ENCODE assay signal across 36 mouse cellular contexts in genomic region chr17:47710036-47710435, GRCm38 (mm10). TPM values are rescaled to one million over a fixed set of nuclear protein-coding genes. Genes with fewer than 3 reads are reported as not detected.
DNase-seq lines count a peak whose midpoint lies in the region; ATAC-seq and TF ChIP-seq lines count a peak whose summit lies in the region.
"Had no signal": no experiment of that assay in that cellular context is flagged by ENCODE, and none has a peak within 500 bp of the region (broad histone marks: within the 10 kb centered on the region; RNA-seq: fewer than 3 reads in every experiment).

No protein-coding gene starts in this region.

- ATAC-seq in stomach, postnatal 0 days (ENCODE audit: low FRiP score, low TSS enrichment): no peak
- ATAC-seq: CD4-positive, CD25-positive, alpha-beta regulatory T cell, adult 4 months; forebrain, embryonic 15.5 days; hindbrain, postnatal 0 days; inflammation-experienced regulatory T-cells, adult 6 months had no signal

- no peak overlapping the region for H3K4me2 ChIP-seq in stomach, postnatal 0 days (replicated peaks; ENCODE audit: low read depth)
- H3K4me2 ChIP-seq: embryonic facial prominence, embryonic 13.5 days; forebrain, embryonic 12.5 days; forebrain, embryonic 15.5 days; heart, embryonic 13.5 days; hindbrain, embryonic 14.5 days had no signal

- H3K27ac ChIP-seq in ES-Bruce4 (ENCODE audit: insufficient read depth, low read length) (peak overlapping the region; percentile 71), ES-E14 (ENCODE audit: insufficient read depth, low read depth, low read length, poor library complexity, severe bottlenecking) (peak overlapping the region; percentile 79)
- no peak overlapping the region for H3K27ac ChIP-seq in stomach, postnatal 0 days (replicated peaks)
- H3K27ac ChIP-seq: embryonic facial prominence, embryonic 10.5 days; embryonic facial prominence, embryonic 13.5 days; forebrain, embryonic 12.5 days; forebrain, embryonic 15.5 days; heart, adult 2 months; heart, embryonic 10.5 days; heart, embryonic 13.5 days; hindbrain, embryonic 14.5 days; hindbrain, postnatal 0 days had no signal

- H3K36me3 ChIP-seq in ES-Bruce4 (ENCODE audit: control insufficient read depth, insufficient read depth, low read length, poor library complexity, severe bottlenecking): no peaks in the 10 kb centered on the region
- H3K36me3 ChIP-seq in ES-E14 (ENCODE audit: control insufficient read depth, insufficient read depth, low read length, poor library complexity, severe bottlenecking): no peaks in the 10 kb centered on the region; the same call in 1 of the 2 replicates
- no peaks in the 10 kb centered on the region for H3K36me3 ChIP-seq in stomach, postnatal 0 days (ENCODE audit: control insufficient read depth, insufficient read depth, low read length)
- H3K36me3 ChIP-seq: embryonic facial prominence, embryonic 13.5 days; forebrain, embryonic 12.5 days; forebrain, embryonic 15.5 days; heart, embryonic 10.5 days; heart, embryonic 13.5 days had no signal

- no peak for TF ChIP-seq CTCF in ES-Bruce4 (IDR thresholded peaks at IDR 0.05; ENCODE audit: low read depth, low read length)
- no peak for TF ChIP-seq CTCF in stomach, postnatal 0 days (IDR thresholded peaks at IDR 0.05; ENCODE audit: low read depth)

- no peaks in the 10 kb centered on the region for H3K27me3 ChIP-seq in ES-Bruce4 (ENCODE audit: control insufficient read depth, insufficient read depth, low read length, poor library complexity, severe bottlenecking)
- H3K27me3 ChIP-seq in stomach, postnatal 0 days (ENCODE audit: control insufficient read depth, insufficient read depth, low read length): no peaks in the 10 kb centered on the region
- H3K27me3 ChIP-seq: embryonic facial prominence, embryonic 13.5 days; forebrain, embryonic 12.5 days; forebrain, embryonic 15.5 days had no signal

- TF ChIP-seq POLR2A in ES-Bruce4 (IDR thresholded peaks at IDR 0.05; ENCODE audit: insufficient read depth, low read length): no peak

- H3K4me3 ChIP-seq in ES-Bruce4 (ENCODE audit: low read depth, low read length) (no peak overlapping the region), ES-E14 (ENCODE audit: insufficient read depth in 1 of 2, low read depth in 1 of 2, low read length in 2 of 2, poor library complexity in 1 of 2, severe bottlenecking in 1 of 2) (peak overlapping the region; percentile 13 to 16; a peak in 1 of 4 replicates)
- no peak overlapping the region for H3K4me3 ChIP-seq in stomach, postnatal 0 days (ENCODE audit: low read depth, low read length)
- H3K4me3 ChIP-seq: embryonic facial prominence, embryonic 10.5 days; embryonic facial prominence, embryonic 13.5 days; erythroblast, embryonic 14.5 days; forebrain, embryonic 12.5 days; forebrain, embryonic 15.5 days; heart, adult 2 months; heart, embryonic 10.5 days; heart, embryonic 13.5 days had no signal

- DNase-seq in ES-E14 (ENCODE audit: low read depth, low spot score) (no peak), R1 (ENCODE audit: low read depth, low spot score) (peak; percentile 75), MN1 (ENCODE audit: low spot score) (no peak)
- DNase-seq in stomach, postnatal 0 days (ENCODE audit: low spot score): peak; percentile 46
- DNase-seq in natural killer cell, adult 2 months (ENCODE audit: low spot score in 2 of 2): no peak
- no peak for DNase-seq in cerebellum, postnatal 36 days
- DNase-seq: adrenal gland, adult 2 months; adrenal gland, postnatal 14 days; cerebellum, adult 11 months; cerebellum, adult 2 months; cerebellum, adult 9-11 months; cerebellum, postnatal 25 days; embryo, embryonic 11 days; gastrocnemius, postnatal 10 days; gastrocnemius, postnatal 36 days; heart, adult 2 months; heart, postnatal 14 days; heart, postnatal 4 days; kidney, adult 11 months had no signal

- H3K9me3 ChIP-seq in ES-Bruce4 (replicated peaks; ENCODE audit: control insufficient read depth, insufficient read depth, low read length, poor library complexity, severe bottlenecking) (no peaks in the 10 kb centered on the region), ES-E14 (ENCODE audit: control insufficient read depth, insufficient read depth, low read depth, low read length) (no peaks in the 10 kb centered on the region)
- no peaks in the 10 kb centered on the region for H3K9me3 ChIP-seq in stomach, postnatal 0 days (ENCODE audit: control insufficient read depth, low read length)
- H3K9me3 ChIP-seq: embryonic facial prominence, embryonic 10.5 days; embryonic facial prominence, embryonic 13.5 days; forebrain, embryonic 12.5 days; forebrain, embryonic 15.5 days; heart, embryonic 10.5 days; heart, embryonic 13.5 days had no signal

- H3K9ac ChIP-seq in ES-Bruce4 (ENCODE audit: low read depth, poor library complexity, severe bottlenecking) (0 out of 2 replicates have a peak overlapping the region, but pooled peaks have one; percentile 5), ES-E14 (ENCODE audit: insufficient read depth, low read depth, low read length, poor library complexity, severe bottlenecking) (no peak overlapping the region; the same call in 1 of the 2 replicates)
- no peak overlapping the region for H3K9ac ChIP-seq in stomach, postnatal 0 days (ENCODE audit: low read length)
- H3K9ac ChIP-seq: embryonic facial prominence, embryonic 13.5 days; forebrain, embryonic 12.5 days; forebrain, embryonic 15.5 days; heart, embryonic 13.5 days; hindbrain, embryonic 14.5 days had no signal

- TF ChIP-seq EP300 in ES-Bruce4 (IDR thresholded peaks at IDR 0.05; ENCODE audit: insufficient read depth, low read depth, low read length): peak; percentile 87
- no peak for TF ChIP-seq EP300 in stomach, postnatal 0 days (optimal IDR thresholded peaks at IDR 0.05)

- in situ Hi-C loops in ES-E14 (cut with MboI; ENCODE audit: low sequenced_read_pairs in 2 of 2, unreplicated experiment in 2 of 2): no loop called here

- WGBS in stomach, postnatal 0 days: 58% methylated on average over 3 of the region's 3 CpGs

- H3K4me1 ChIP-seq in ES-Bruce4 (ENCODE audit: control insufficient read depth, insufficient read depth, low read length) (peaks cover 24% of the 10 kb centered on the region), ES-E14 (ENCODE audit: control insufficient read depth in 2 of 2, insufficient read depth in 2 of 2, low read length in 2 of 2, poor library complexity in 1 of 2) (peaks cover 16 to 52% of the 10 kb centered on the region in 2 experiments)
- H3K4me1 ChIP-seq in stomach, postnatal 0 days (replicated peaks; ENCODE audit: control insufficient read depth, insufficient read depth): no peaks in the 10 kb centered on the region
- H3K4me1 ChIP-seq: embryonic facial prominence, embryonic 13.5 days; forebrain, embryonic 12.5 days; forebrain, embryonic 15.5 days had no signal

TF ChIP-seq in ES-E14, 5 proteins besides CTCF, POLR2A, EP300 and RAD21:
- TF ChIP-seq MAFK (IDR thresholded peaks at IDR 0.05; ENCODE audit: insufficient read depth, low read depth, low read length) (no peak), ZNF384 (IDR thresholded peaks at IDR 0.05; ENCODE audit: low read depth, low read length) (no peak), HCFC1 (IDR thresholded peaks at IDR 0.05; ENCODE audit: borderline replicate concordance, insufficient read depth, low read length) (no peak), ZC3H11A (IDR thresholded peaks at IDR 0.05; ENCODE audit: borderline replicate concordance, low read depth, low read length) (no peak), CHD2 (IDR thresholded peaks at IDR 0.05; ENCODE audit: low read depth, low read length) (no peak)

RNA-seq across cellular contexts. Expression of gene Prickle4, which starts 15.5 kb away (rescaled TPM):
- 2.0 and 2.2 TPM in 2 replicates for polyA plus RNA-seq in ES-Bruce4 (2011; ENCODE audit: insufficient read depth, insufficient read length, low read depth, missing spikeins)
- 0.71 and 1.7 TPM in 2 replicates for total RNA-seq in ES-E14 (2012; rRNA removed)
- polyA plus RNA-seq in stomach, postnatal 0 days (2015; fragmentation: Nextera tagmentation; extraction: Ambion mirVana): 0.19 and 0.51 TPM in 2 replicates
- polyA plus RNA-seq: CD4-positive, CD25-positive, alpha-beta regulatory T cell, adult 4 months; embryonic facial prominence, embryonic 10.5 days; heart, embryonic 10.5 days; inflammation-experienced regulatory T-cells, adult 6 months had no signal

RNA-seq across cellular contexts. Expression of gene Gm21981, which starts 15.8 kb away (rescaled TPM):
- polyA plus RNA-seq in ES-Bruce4 (2011; ENCODE audit: insufficient read depth, insufficient read length, low read depth, missing spikeins): 0.24 and 1.0 TPM in 2 replicates
- 0.36 and 0.37 TPM in 2 replicates for total RNA-seq in ES-E14 (2012; rRNA removed)
- 0.16 TPM in 1 of 2 replicates, not detected in the other for polyA plus RNA-seq in stomach, postnatal 0 days (2015; fragmentation: Nextera tagmentation; extraction: Ambion mirVana)
- total RNA-seq: granulocyte monocyte progenitor cell, adult 5-6 weeks had no signal
- polyA plus RNA-seq: CD4-positive, CD25-positive, alpha-beta regulatory T cell, adult 4 months; erythroblast, embryonic 14.5 days; inflammation-experienced regulatory T-cells, adult 6 months had no signal

RNA-seq across cellular contexts. Expression of gene Pgc, which starts 16.6 kb away (rescaled TPM):
- polyA plus RNA-seq in ES-Bruce4 (2011; ENCODE audit: insufficient read depth, insufficient read length, low read depth, missing spikeins): 4.9 and 5.0 TPM in 2 replicates
- total RNA-seq in ES-E14 (2012; rRNA removed): 1.7 and 3.7 TPM in 2 replicates
- 1,647 and 1,784 TPM in 2 replicates for polyA plus RNA-seq in stomach, postnatal 0 days (2015; fragmentation: Nextera tagmentation; extraction: Ambion mirVana)
- total RNA-seq: adrenal gland, adult 2 months; adrenal gland, postnatal 14 days; adrenal gland, postnatal 4 days; gastrocnemius, postnatal 10 days; gastrocnemius, postnatal 36 days; granulocyte monocyte progenitor cell, adult 5-6 weeks; heart, adult 2 months; heart, postnatal 14 days; heart, postnatal 4 days had no signal
- polyA plus RNA-seq: C2C12; CD4-positive, CD25-positive, alpha-beta regulatory T cell, adult 4 months; cortical plate, adult 2 months; embryonic facial prominence, embryonic 13.5 days; erythroblast, embryonic 14.5 days; forebrain, embryonic 12.5 days; forebrain, embryonic 15.5 days; hindbrain, embryonic 11.5 days; hindbrain, embryonic 14.5 days; inflammation-experienced regulatory T-cells, adult 6 months had no signal

RNA-seq across cellular contexts. Expression of gene Frs3, which starts 21.2 kb away (rescaled TPM):
- polyA plus RNA-seq in ES-Bruce4 (2011; ENCODE audit: insufficient read depth, insufficient read length, low read depth, missing spikeins): 14.0 and 14.5 TPM in 2 replicates
- 8.4 and 15.9 TPM in 2 replicates for total RNA-seq in ES-E14 (2012; rRNA removed)
- 2.3 and 2.7 TPM in 2 replicates for polyA plus RNA-seq in stomach, postnatal 0 days (2015; fragmentation: Nextera tagmentation; extraction: Ambion mirVana)
- total RNA-seq: granulocyte monocyte progenitor cell, adult 5-6 weeks had no signal
- polyA plus RNA-seq: inflammation-experienced regulatory T-cells, adult 6 months had no signal

RNA-seq across cellular contexts. Expression of gene Tomm6, which starts 21.9 kb away (rescaled TPM):
- polyA plus RNA-seq in ES-Bruce4 (2011; ENCODE audit: insufficient read depth, insufficient read length, low read depth, missing spikeins): 221 and 231 TPM in 2 replicates
- 54.7 and 55.8 TPM in 2 replicates for total RNA-seq in ES-E14 (2012; rRNA removed)
- polyA plus RNA-seq in stomach, postnatal 0 days (2015; fragmentation: Nextera tagmentation; extraction: Ambion mirVana): 353 and 386 TPM in 2 replicates

Comparison
In these comparisons a context has a peak if more than half of its experiments do, and no peak if none do; other contexts are left out.
1. H3K4me3 ChIP-seq: peak in ES-E14 (2 of 2); none in ES-Bruce4 (single experiment) and stomach, postnatal 0 days (single experiment).
2. DNase-seq: peak in R1 (single experiment) and stomach, postnatal 0 days (single experiment); none in ES-E14 (single experiment), natural killer cell, adult 2 months (0 of 2), cerebellum, postnatal 36 days (0 of 2) and MN1 (single experiment).
3. RNA of gene Pgc, which starts 16.6 kb away (polyA plus RNA-seq): 1,647 to 1,784 TPM in stomach, postnatal 0 days; 4.9 to 5.0 TPM in ES-Bruce4; every median in the first group is over 100 times any median in the second.